Mouse (Mus musculus) embryonic facial prominence, embryonic 13.5 days (tissue): ENCODE measurements around the gene Rad51b. TPM values are rescaled to one million over a fixed set of nuclear protein-coding genes. Genes with fewer than 3 reads are reported as not detected.

ENCODE experiments used
- ATAC-seq: fragments of 200-750 bp; cut with Nextera tagmentation; 2 replicates; pipeline ENCODE4 v1.8.0; 2017; ENCODE audit warnings: low read depth; ENCODE audit not compliant: insufficient number of reproducible peaks, insufficient read depth, low FRiP score, low TSS enrichment
- H3K27ac ChIP-seq: fragments of 300-500 bp; sonication (generic); 2 replicates; pipeline ENCODE4 v1.5.1; 2015; ENCODE audit warnings: moderate library complexity, mild to moderate bottlenecking, inconsistent platforms
- H3K27me3 ChIP-seq: fragments of 300-500 bp; sonication (generic); 2 replicates; pipeline ENCODE4 v1.6.1; 2015; ENCODE audit warnings: mild to moderate bottlenecking, inconsistent platforms
- H3K36me3 ChIP-seq: fragments of 300-500 bp; sonication (generic); 2 replicates; pipeline ENCODE4 v1.6.1; 2015; ENCODE audit warnings: mild to moderate bottlenecking, inconsistent platforms
- H3K4me1 ChIP-seq: fragments of 300-500 bp; sonication (generic); 2 replicates; pipeline ENCODE4 v1.6.1; 2015; ENCODE audit warnings: inconsistent platforms
- H3K4me2 ChIP-seq: fragments of 300-500 bp; sonication (generic); 2 replicates; pipeline ENCODE4 v1.6.1; 2015; ENCODE audit warnings: moderate library complexity, mild to moderate bottlenecking, inconsistent platforms
- H3K4me3 ChIP-seq: fragments of 300-500 bp; sonication (generic); 2 replicates; pipeline ENCODE4 v1.5.1; 2015; ENCODE audit warnings: mild to moderate bottlenecking, inconsistent platforms
- H3K9ac ChIP-seq: fragments of 300-500 bp; sonication (generic); 2 replicates; pipeline ENCODE4 v1.6.1; 2015; ENCODE audit warnings: mild to moderate bottlenecking, inconsistent platforms
- H3K9me3 ChIP-seq: fragments of 300-500 bp; sonication (generic); 2 replicates; pipeline ENCODE4 v1.6.1; 2016; ENCODE audit warnings: inconsistent platforms
- WGBS: fragments of 180-500 bp; shearing (Covaris S2); methylation state at CpG from one replicate; pipeline ENCODE4 v1.1.7; 2015; ENCODE audit warnings: mixed read lengths; 5-methylcytosine and 5-hydroxymethylcytosine counted together
- polyA plus RNA-seq: library from polyadenylated mRNA; unstranded; fragments of >200 nt; fragmentation: Nextera tagmentation; extraction: Ambion mirVana; gene quantifications from 2 replicates; pipeline ENCODE4 v1.2.1, GENCODE M21; 2015

The Rad51b gene
- polyA plus RNA-seq, 1 experiment from 2014 or later, result 8.8 TPM

DNA sequence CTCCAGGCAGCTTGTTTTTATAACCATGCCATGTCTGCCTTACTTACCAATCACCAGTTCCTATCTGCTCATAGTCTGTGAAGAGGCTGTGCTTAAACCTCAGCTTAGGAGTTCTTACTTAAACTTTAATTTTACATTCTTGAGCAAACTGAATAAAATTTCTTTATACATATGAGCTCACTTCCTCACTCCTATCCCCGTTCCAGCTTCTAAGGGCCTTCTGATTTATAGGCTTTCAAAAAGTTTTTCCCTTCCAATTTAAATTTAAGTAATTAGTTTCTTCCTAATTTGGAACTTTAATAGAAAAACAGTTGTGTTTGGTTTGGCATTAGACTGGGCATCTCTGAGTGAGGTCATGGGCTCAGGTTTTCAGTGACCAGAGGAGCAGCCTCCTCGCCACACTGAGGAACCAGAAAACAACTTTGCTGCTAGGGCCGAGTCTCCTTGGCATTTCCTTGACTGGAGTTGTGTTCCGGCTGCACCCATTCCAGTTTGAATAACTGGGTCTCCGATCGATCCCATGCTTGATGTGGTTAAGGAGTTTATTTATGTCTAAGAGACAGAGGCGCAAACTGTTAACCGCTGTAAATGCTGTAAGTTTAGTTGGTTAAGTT lies 115.9 kb downstream of the Rad51b start:
- no peak for ATAC-seq
- H3K36me3 ChIP-seq, result no peaks in the 10 kb centered on the region
- no peak overlapping the region for H3K4me2 ChIP-seq
- no peak overlapping the region for H3K4me3 ChIP-seq
- H3K27ac ChIP-seq, result no peak overlapping the region
- WGBS, result 84% methylated on average over 8 of the region's 8 CpGs
- H3K9ac ChIP-seq, result no peak overlapping the region
- no peaks in the 10 kb centered on the region for H3K27me3 ChIP-seq
- peaks cover 7% of the 10 kb centered on the region for H3K4me1 ChIP-seq
- H3K9me3 ChIP-seq, result no peaks in the 10 kb centered on the region

DNA sequence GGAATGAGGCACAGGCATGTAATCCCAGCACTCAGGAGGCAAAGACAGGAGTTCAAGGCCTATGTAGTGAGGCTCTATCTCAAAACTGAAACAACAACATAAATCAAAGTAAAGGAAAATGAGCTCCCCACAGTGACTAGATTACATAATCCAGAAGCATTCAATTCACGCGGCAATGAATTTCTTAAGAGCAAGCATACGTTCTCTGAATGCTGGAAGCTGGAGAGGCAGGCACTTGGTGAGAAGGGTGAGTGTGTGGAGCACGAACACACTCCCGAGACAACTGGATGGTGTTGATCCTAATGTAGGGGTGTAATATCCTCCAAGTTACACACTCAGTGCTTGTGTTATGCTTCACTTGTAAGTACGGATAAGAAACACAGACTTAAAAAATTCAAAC lies 120.3 kb downstream of the Rad51b start:
- H3K27me3 ChIP-seq, result no peaks in the 10 kb centered on the region
- no peak overlapping the region for H3K4me2 ChIP-seq

DNA sequence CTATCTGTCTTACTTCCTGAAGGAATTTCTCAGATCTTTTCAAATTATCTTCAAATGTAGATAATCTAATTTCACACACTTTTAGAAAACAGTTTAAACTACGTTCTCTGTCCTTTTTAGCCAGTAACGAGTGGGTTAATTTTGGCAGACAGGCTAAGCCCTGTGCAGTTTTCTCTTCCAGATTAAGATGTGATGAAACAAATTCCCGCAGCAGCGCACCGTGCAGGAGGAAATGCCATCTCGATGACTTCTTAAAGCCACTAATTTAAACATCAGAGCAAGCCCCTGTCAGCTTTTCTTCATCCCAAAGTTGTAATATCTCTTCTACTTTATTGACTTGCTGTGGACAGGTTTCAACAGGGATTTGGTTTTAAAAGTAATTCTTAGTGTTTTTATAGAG lies 123.5 kb downstream of the Rad51b start:
- Histone ChIP-seq H3K4me2 (no peak overlapping the region), H3K27ac (0 out of 2 replicates have a peak overlapping the region, but pooled peaks have one; percentile 33), H3K36me3 (no peaks in the 10 kb centered on the region), H3K4me3 (no peak overlapping the region), H3K9ac (no peak overlapping the region), H3K4me1 (peaks cover 9% of the 10 kb centered on the region; the same call in 1 of the 2 replicates), H3K9me3 (no peaks in the 10 kb centered on the region), H3K27me3 (no peaks in the 10 kb centered on the region)
- 5% methylated on average over 6 of the region's 6 CpGs for WGBS
- ATAC-seq, result no peak

More for the DNA sequence above, 120.3 kb downstream of the Rad51b start:
- no peak overlapping the region for H3K9ac ChIP-seq
- H3K4me1 ChIP-seq, result no peaks in the 10 kb centered on the region; the same call in 1 of the 2 replicates
- no peaks in the 10 kb centered on the region for H3K9me3 ChIP-seq
- no peak overlapping the region for H3K4me3 ChIP-seq
- H3K36me3 ChIP-seq, result no peaks in the 10 kb centered on the region
- 76% methylated on average over 6 of the region's 6 CpGs for WGBS
- no peak for ATAC-seq
- H3K27ac ChIP-seq, result no peak overlapping the region

DNA sequence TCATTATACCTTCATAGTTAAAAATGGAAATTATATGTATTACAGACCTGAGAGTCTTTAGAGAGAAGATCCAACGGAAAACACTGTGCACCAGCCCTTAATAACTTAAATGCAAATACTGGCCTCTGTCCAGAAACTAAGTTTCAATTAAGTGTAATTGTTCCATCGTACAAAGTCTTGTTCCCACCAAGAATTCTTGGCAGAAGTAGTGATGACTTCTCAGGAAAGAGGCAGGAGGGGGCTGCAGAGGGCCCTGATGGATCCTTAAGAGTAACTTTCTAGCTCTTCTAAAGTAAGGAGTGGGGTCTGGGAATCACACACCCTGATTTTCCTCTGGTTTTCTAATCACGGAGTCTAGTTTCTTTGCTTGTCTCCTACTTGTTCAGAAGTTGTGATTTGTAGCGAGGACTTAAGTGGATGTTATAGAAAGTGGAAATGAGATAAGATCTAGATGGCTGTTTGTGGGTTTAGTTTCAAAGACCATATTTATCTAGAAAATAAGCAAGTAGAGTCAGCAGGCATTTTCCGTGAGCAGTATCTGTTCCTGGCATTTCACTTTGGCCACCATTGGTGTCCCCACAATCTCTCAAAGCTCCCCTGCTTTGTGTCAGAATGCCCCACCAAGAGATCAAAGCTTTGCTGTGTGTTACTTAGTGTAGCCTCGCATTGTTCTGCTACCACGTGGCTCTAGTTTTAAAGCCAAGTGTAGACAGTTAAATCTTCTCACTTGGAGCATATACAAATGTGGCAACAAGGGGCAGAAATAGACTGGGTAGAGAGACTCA lies 132.6 kb downstream of the Rad51b start:
- Histone ChIP-seq H3K27ac (peak overlapping the region; percentile 85), H3K4me2 (no peak overlapping the region), H3K4me1 (peaks cover 32% of the 10 kb centered on the region), H3K9me3 (no peaks in the 10 kb centered on the region), H3K4me3 (no peak overlapping the region), H3K27me3 (no peaks in the 10 kb centered on the region), H3K9ac (no peak overlapping the region), H3K36me3 (no peaks in the 10 kb centered on the region)
- ATAC-seq, result no peak
- 33% methylated on average over 7 of the region's 7 CpGs for WGBS

DNA sequence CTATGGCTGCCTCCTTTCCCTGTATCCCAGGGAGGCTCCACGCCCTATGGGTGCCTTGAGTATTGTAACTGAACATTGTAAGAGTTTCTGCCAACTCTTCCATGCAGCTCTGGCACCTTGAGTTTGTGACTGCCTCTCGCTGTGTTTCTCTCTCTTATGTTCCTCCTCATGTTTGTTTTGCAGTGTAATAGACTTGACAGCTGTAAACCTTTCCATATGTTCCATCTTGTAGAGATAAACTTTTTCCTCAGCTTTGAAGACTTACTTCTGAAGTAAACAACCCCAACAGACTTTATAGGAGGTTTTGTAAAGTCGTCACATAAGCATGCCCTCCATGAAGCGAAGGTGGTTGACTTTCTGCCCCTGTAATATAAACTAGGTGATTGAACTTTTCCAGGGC lies 134.1 kb downstream of the Rad51b start:
- no peaks in the 10 kb centered on the region for H3K27me3 ChIP-seq
- H3K9me3 ChIP-seq, result no peaks in the 10 kb centered on the region
- no peak overlapping the region for H3K4me3 ChIP-seq
- H3K27ac ChIP-seq, result peak overlapping the region; percentile 63
- H3K4me2 ChIP-seq, result no peak overlapping the region
- WGBS, result 43% methylated on average over 4 of the region's 4 CpGs
- H3K36me3 ChIP-seq, result no peaks in the 10 kb centered on the region
- no peak overlapping the region for H3K9ac ChIP-seq
- no peak for ATAC-seq
- peaks cover 32% of the 10 kb centered on the region for H3K4me1 ChIP-seq

DNA sequence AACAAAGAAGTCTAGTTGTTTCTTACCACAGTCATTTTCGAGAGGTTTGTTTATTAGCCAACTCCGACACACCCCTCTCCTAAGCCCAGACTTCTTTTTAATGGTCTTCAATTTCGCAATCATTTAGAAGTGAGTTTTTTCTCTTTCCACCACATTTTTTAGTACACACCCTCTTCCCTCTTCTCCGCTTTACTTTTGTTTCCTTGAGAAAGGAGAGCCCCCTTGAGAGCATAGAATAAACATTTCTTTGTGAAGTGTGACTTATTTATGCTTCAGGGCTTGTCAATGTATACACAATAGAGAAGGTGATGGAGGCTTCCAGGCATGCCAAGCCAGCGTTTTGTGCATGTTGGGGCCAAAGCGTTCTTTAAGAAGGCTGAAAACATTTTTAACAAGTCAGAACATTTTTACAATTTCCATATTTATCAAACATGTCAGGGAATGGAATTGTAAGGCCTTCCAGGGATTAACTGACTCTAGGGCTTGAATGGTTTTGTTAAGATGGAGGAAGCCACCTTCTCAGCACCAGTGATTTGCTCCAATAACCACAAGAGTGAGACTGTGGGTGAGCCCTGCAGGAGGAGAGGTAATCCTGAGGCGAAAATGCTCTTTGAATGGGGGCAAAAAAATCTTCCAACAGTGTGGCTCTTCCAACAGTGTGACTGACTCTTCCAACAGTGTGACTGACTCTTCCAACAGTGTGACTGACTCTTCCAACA lies 136.8 kb downstream of the Rad51b start:
- peak overlapping the region; percentile 86 for H3K27ac ChIP-seq
- peaks cover 35% of the 10 kb centered on the region for H3K4me1 ChIP-seq
- no peak overlapping the region for H3K4me2 ChIP-seq
- WGBS, result 47% methylated on average over 7 of the region's 7 CpGs
- H3K27me3 ChIP-seq, result no peaks in the 10 kb centered on the region
- H3K9me3 ChIP-seq, result no peaks in the 10 kb centered on the region
- no peak overlapping the region for H3K9ac ChIP-seq
- no peaks in the 10 kb centered on the region for H3K36me3 ChIP-seq
- 0 out of 2 replicates have a peak, but pooled peaks have one; percentile 67 for ATAC-seq
- no peak overlapping the region for H3K4me3 ChIP-seq

DNA sequence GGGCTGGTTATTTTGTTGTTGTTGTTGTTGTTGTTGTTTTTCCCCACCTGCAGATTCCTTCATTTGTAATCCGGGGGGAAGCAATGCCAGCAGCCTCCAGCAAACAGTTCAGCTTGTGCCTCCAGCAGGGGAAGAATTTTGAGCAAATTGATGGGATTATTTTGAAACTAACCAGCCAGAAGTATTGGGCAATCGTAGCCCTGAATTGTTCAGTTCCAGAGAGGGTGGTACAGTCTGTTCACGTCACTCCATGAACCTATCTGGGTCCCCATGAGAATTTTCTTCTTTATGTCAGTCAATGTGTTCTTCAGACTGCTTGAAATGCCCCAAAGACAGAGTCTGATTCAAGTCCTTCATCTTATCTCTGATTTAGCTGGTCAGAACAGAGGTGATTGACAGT lies 138.4 kb downstream of the Rad51b start:
- WGBS, result 55% methylated on average over 3 of the region's 3 CpGs
- no peaks in the 10 kb centered on the region for H3K9me3 ChIP-seq
- no peak overlapping the region for H3K9ac ChIP-seq
- H3K27me3 ChIP-seq, result no peaks in the 10 kb centered on the region
- ATAC-seq, result no peak
- H3K36me3 ChIP-seq, result no peaks in the 10 kb centered on the region
- H3K4me2 ChIP-seq, result no peak overlapping the region
- peak overlapping the region; percentile 86 for H3K27ac ChIP-seq
- peaks cover 22% of the 10 kb centered on the region for H3K4me1 ChIP-seq
- no peak overlapping the region for H3K4me3 ChIP-seq

DNA sequence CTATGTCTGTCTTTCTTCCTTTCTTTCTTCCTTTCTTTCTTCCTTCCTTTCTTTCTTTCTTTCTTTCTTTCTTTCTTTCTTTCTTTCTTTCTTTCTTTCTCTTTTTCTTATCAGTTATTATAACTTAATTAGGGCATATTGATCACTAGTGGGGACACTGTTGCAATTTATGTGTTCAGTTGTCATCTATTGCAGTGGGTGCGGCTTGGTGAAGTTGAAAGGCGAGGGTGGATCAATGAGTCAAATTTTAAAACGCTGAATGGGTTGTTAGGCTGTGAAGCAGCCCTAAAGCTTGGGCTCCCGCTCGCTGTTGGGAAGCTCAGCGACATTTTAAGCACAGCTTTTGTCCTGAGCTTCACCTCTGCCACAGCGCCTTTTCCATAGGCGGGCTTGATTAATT lies 139.0 kb downstream of the Rad51b start:
- peaks cover 20% of the 10 kb centered on the region for H3K4me1 ChIP-seq
- H3K4me3 ChIP-seq, result no peak overlapping the region
- WGBS, result 84% methylated on average over 8 of the region's 8 CpGs
- H3K9ac ChIP-seq, result no peak overlapping the region
- no peak overlapping the region for H3K27ac ChIP-seq
- no peaks in the 10 kb centered on the region for H3K36me3 ChIP-seq
- H3K4me2 ChIP-seq, result no peak overlapping the region
- no peaks in the 10 kb centered on the region for H3K27me3 ChIP-seq
- no peaks in the 10 kb centered on the region for H3K9me3 ChIP-seq
- ATAC-seq, result no peak

DNA sequence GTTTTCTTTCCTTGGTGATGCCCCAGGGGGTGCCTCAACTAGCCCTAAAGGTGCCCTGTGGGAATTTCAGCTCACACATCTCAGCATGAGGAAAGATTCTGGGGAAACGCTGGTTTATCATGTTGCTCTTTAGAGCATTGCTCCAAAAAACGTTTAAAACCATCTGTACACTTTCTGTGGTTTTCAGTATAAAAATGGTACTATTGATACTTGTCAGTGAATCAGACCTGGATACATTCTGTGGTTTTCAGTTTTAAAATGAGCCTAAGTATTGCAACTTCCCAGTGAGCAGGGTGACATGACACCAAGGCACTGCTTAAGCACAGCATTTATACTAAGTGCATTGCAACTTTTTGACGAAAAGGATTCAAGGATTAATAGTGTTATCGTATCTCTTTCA lies 139.8 kb downstream of the Rad51b start:
- H3K9me3 ChIP-seq, result no peaks in the 10 kb centered on the region
- H3K9ac ChIP-seq, result no peak overlapping the region
- no peak for ATAC-seq
- no peaks in the 10 kb centered on the region for H3K27me3 ChIP-seq
- 49% methylated on average over 4 of the region's 4 CpGs for WGBS
- no peak overlapping the region for H3K27ac ChIP-seq
- no peak overlapping the region for H3K4me3 ChIP-seq
- peaks cover 17% of the 10 kb centered on the region for H3K4me1 ChIP-seq
- no peaks in the 10 kb centered on the region for H3K36me3 ChIP-seq
- no peak overlapping the region for H3K4me2 ChIP-seq

DNA sequence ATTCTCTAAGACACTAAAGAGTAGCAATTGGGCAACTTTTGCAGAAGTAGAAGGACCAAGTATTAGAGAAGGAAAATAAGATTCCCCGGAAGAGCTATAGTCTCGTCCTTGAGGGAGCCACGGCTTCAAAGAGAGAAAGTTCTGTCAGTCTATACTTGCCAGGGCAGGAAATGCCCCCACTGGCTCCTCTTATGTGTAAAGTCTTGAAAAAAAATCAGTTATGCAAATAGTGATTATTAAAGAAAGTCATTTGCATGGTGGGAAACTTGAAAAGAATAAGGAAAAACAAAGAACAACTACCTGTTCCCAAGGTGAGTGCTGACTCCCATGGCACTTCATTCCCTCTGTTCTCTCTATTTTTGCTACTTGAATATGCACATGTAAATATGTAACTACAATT lies 140.5 kb downstream of the Rad51b start:
- Histone ChIP-seq H3K4me2 (no peak overlapping the region), H3K27ac (no peak overlapping the region), H3K27me3 (no peaks in the 10 kb centered on the region), H3K9ac (no peak overlapping the region), H3K36me3 (no peaks in the 10 kb centered on the region), H3K9me3 (no peaks in the 10 kb centered on the region), H3K4me3 (no peak overlapping the region), H3K4me1 (peaks cover 17% of the 10 kb centered on the region)
- WGBS, result 62% methylated on average over 3 of the region's 3 CpGs
- no peak for ATAC-seq

DNA sequence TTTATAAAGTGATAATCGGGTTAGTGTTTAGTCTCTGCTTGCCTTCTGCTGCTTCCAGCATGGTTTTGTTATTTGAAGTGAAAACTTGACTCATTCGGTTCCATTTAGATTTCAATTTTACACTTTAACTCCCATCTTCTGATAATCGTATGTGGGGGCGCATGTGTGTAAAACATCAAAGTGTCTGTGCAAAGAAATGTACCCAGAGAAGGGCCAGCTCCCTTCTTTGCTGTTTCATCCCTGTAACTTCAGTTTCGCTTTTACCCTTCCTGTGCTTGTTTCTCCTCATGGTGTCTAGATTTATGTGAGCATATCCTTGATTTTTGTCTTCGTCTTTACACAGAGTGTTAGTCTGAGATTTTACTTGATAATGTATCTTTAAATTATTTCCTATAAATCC lies 142.9 kb downstream of the Rad51b start:
- ATAC-seq, result no peak
- 79% methylated on average over 6 of the region's 6 CpGs for WGBS
- no peak overlapping the region for H3K9ac ChIP-seq
- 0 out of 2 replicates have a peak, but pooled peaks cover 3% of the 10 kb centered on the region for H3K4me1 ChIP-seq
- H3K27ac ChIP-seq, result no peak overlapping the region
- no peaks in the 10 kb centered on the region for H3K27me3 ChIP-seq
- H3K36me3 ChIP-seq, result no peaks in the 10 kb centered on the region
- H3K9me3 ChIP-seq, result no peaks in the 10 kb centered on the region
- no peak overlapping the region for H3K4me2 ChIP-seq
- H3K4me3 ChIP-seq, result no peak overlapping the region
